Mouse (Mus musculus) lung, embryonic 14.5 days (tissue): ENCODE measurements around the gene Arcn1. TPM values are rescaled to one million over a fixed set of nuclear protein-coding genes. Genes with fewer than 3 reads are reported as not detected.
A peak's percentile ranks its signal among the peaks of the same experiment; 100 is the strongest.

Experiments used
- ATAC-seq: fragments of 200-750 bp; cut with Nextera tagmentation; 2 replicates; pipeline ENCODE4 v1.8.0; 2017; ENCODE audit warnings: mild to moderate bottlenecking, moderate TSS enrichment, moderate library complexity; ENCODE audit not compliant: insufficient read depth
- DNase-seq: peaks from one replicate; pipeline ENCODE4 v3.0.0-alpha.2; 2015
- H3K27ac ChIP-seq: fragments of 300-500 bp; sonication (generic); 2 replicates; pipeline ENCODE4 v1.5.1; 2014; ENCODE audit warnings: low read depth, mild to moderate bottlenecking, moderate library complexity
- H3K27me3 ChIP-seq: fragments of 300-500 bp; sonication (generic); 2 replicates; pipeline ENCODE4 v1.6.1; 2014; ENCODE audit warnings: low read length, control low read depth; ENCODE audit not compliant: insufficient read depth
- H3K36me3 ChIP-seq: fragments of 300-500 bp; sonication (generic); 2 replicates; pipeline ENCODE4 v1.6.1; 2014; ENCODE audit warnings: control low read depth; ENCODE audit not compliant: insufficient read depth
- H3K4me1 ChIP-seq: fragments of 300-500 bp; sonication (generic); 2 replicates; pipeline ENCODE4 v1.6.1; 2014; ENCODE audit warnings: antibody characterized with exemption, control low read depth; ENCODE audit not compliant: insufficient read depth
- H3K4me2 ChIP-seq: fragments of 300-500 bp; sonication (generic); 2 replicates; pipeline ENCODE4 v1.6.1; 2014; ENCODE audit warnings: mild to moderate bottlenecking
- H3K4me3 ChIP-seq: fragments of 300-500 bp; sonication (generic); 2 replicates; pipeline ENCODE4 v1.5.1; 2014; ENCODE audit warnings: low read depth, low read length
- H3K9ac ChIP-seq: fragments of 300-500 bp; sonication (generic); 2 replicates; pipeline ENCODE4 v1.6.1; 2014
- H3K9me3 ChIP-seq: fragments of 300-500 bp; sonication (generic); 2 replicates; pipeline ENCODE4 v1.6.1; 2016; ENCODE audit warnings: low read depth, low read length, control low read depth
- CTCF ChIP-seq: IDR thresholded peaks from 2 replicates; pipeline ENCODE4 v1.5.1; 2016; ENCODE audit warnings: antibody characterized with exemption, low read depth
- WGBS: fragments of 180-500 bp; shearing (Covaris S2); extraction: QIAGEN DNeasy Blood & Tissue Kit; methylation state at CpG from one replicate; pipeline ENCODE4 v1.1.7; 2014; 5-methylcytosine and 5-hydroxymethylcytosine counted together
- polyA plus RNA-seq: library from polyadenylated mRNA; unstranded; fragments of >200 nt; fragmentation: Nextera tagmentation; extraction: Ambion mirVana; gene quantifications from 2 replicates; pipeline ENCODE4 v1.2.1, GENCODE M21; 2014

Gene Arcn1
- 224 and 239 TPM in 2 replicates for polyA plus RNA-seq

GRCm38 (mm10) chr9:44767101-44768028 lies at the start of gene Arcn1, which contains the start of gene Ift46:
Gene Arcn1 (minus strand): TSS chr9:44767845.
Gene Ift46 (plus strand): TSS chr9:44767908.
- Histone ChIP-seq H3K27me3 (no peaks in the 10 kb centered on the region), H3K9ac (peak within 1 kb of the TSS; percentile 99), H3K36me3 (no peaks in the 10 kb centered on the region), H3K4me1 (peaks cover 11% of the 10 kb centered on the region; the same call in 1 of the 2 replicates), H3K27ac (peak within 1 kb of the TSS; percentile 98), H3K4me3 (peak within 1 kb of the TSS; percentile 100), H3K9me3 (no peaks in the 10 kb centered on the region), H3K4me2 (peak within 1 kb of the TSS; percentile 75)
- TF ChIP-seq CTCF, result no peak
- under 1% methylated on average over 81 of the region's 82 CpGs for WGBS
- peak; percentile 89 for DNase-seq
- ATAC-seq, result peak; percentile 88

GRCm38 (mm10) chr9:44814179-44814578 lies 46.5 kb upstream of the Arcn1 start:
- no peak for DNase-seq
- no peaks in the 10 kb centered on the region for H3K9me3 ChIP-seq
- no peaks in the 10 kb centered on the region for H3K4me1 ChIP-seq
- no peak overlapping the region for H3K4me3 ChIP-seq
- peaks cover 100% of the 10 kb centered on the region for H3K36me3 ChIP-seq
- no peak overlapping the region for H3K4me2 ChIP-seq
- no peak overlapping the region for H3K9ac ChIP-seq
- no peak for ATAC-seq
- no peak overlapping the region for H3K27ac ChIP-seq
- no peaks in the 10 kb centered on the region for H3K27me3 ChIP-seq
- 91% methylated on average over 8 of the region's 8 CpGs for WGBS
- TF ChIP-seq CTCF, result no peak

GRCm38 (mm10) chr9:44810316-44810715 lies 42.7 kb upstream of the Arcn1 start:
- Histone ChIP-seq H3K36me3 (peaks cover 99% of the 10 kb centered on the region), H3K27ac (no peak overlapping the region), H3K27me3 (no peaks in the 10 kb centered on the region), H3K9ac (no peak overlapping the region), H3K4me3 (no peak overlapping the region), H3K9me3 (no peaks in the 10 kb centered on the region), H3K4me2 (no peak overlapping the region), H3K4me1 (no peaks in the 10 kb centered on the region)
- WGBS, result 79% methylated on average over 10 of the region's 10 CpGs
- DNase-seq, result no peak
- no peak for TF ChIP-seq CTCF
- no peak for ATAC-seq

GRCm38 (mm10) chr9:44807778-44808177 lies 40.1 kb upstream of the Arcn1 start:
- ATAC-seq, result no peak
- Histone ChIP-seq H3K4me3 (no peak overlapping the region), H3K27me3 (no peaks in the 10 kb centered on the region), H3K4me2 (no peak overlapping the region), H3K36me3 (peaks cover 82% of the 10 kb centered on the region), H3K9ac (no peak overlapping the region), H3K4me1 (no peaks in the 10 kb centered on the region), H3K27ac (no peak overlapping the region), H3K9me3 (no peaks in the 10 kb centered on the region)
- no peak for DNase-seq
- TF ChIP-seq CTCF, result no peak
- 91% methylated on average over 10 of the region's 10 CpGs for WGBS

GRCm38 (mm10) chr9:44807141-44807540 lies 39.5 kb upstream of the Arcn1 start:
- Histone ChIP-seq H3K4me1 (no peaks in the 10 kb centered on the region), H3K27me3 (no peaks in the 10 kb centered on the region), H3K9me3 (no peaks in the 10 kb centered on the region), H3K27ac (no peak overlapping the region), H3K4me3 (no peak overlapping the region), H3K9ac (no peak overlapping the region), H3K4me2 (no peak overlapping the region), H3K36me3 (peaks cover 75% of the 10 kb centered on the region)
- ATAC-seq (no peak), DNase-seq (no peak)
- no peak for TF ChIP-seq CTCF
- 61% methylated on average over 5 of the region's 5 CpGs for WGBS

- Histone ChIP-seq H3K9me3 (no peaks in the 10 kb centered on the region), H3K4me3 (no peak overlapping the region), H3K4me1 (no peaks in the 10 kb centered on the region), H3K9ac (no peak overlapping the region), H3K4me2 (no peak overlapping the region), H3K27me3 (peaks cover 4% of the 10 kb centered on the region; the same call in 1 of the 2 replicates), H3K27ac (no peak overlapping the region), H3K36me3 (peaks cover 59% of the 10 kb centered on the region)
- WGBS, result 95% methylated on average over 5 of the region's 5 CpGs
- no peak for TF ChIP-seq CTCF
- DNase-seq, result no peak
- ATAC-seq, result no peak
These were observed 37.9 kb upstream of the Arcn1 start for GRCm38 (mm10) chr9:44805536-44805935.

- no peak overlapping the region for H3K4me2 ChIP-seq
- no peak overlapping the region for H3K4me3 ChIP-seq
- H3K9me3 ChIP-seq, result no peaks in the 10 kb centered on the region
- H3K36me3 ChIP-seq, result peaks cover 51% of the 10 kb centered on the region
- no peak for TF ChIP-seq CTCF
- WGBS, result 85% methylated on average over 10 of the region's 10 CpGs
- no peak for ATAC-seq
- DNase-seq, result no peak
- H3K9ac ChIP-seq, result no peak overlapping the region
- 0 out of 2 replicates have a peak, but pooled peaks cover 2% of the 10 kb centered on the region for H3K4me1 ChIP-seq
- no peak overlapping the region for H3K27ac ChIP-seq
- H3K27me3 ChIP-seq, result peaks cover 13% of the 10 kb centered on the region; the same call in 1 of the 2 replicates
These were observed 37.0 kb upstream of the Arcn1 start for GRCm38 (mm10) chr9:44804678-44805077.
